Mouse (Mus musculus) brown adipose tissue, adult 24 weeks (tissue): Measurements from ENCODE around the gene Nub1. TPM values are rescaled to one million over a fixed set of nuclear protein-coding genes. Genes with fewer than 3 reads are reported as not detected.

Experiments
- H3K27ac ChIP-seq: fragments of 200-500 bp; replicated peaks from 2 replicates; pipeline ENCODE4 v1.5.1; 2012; ENCODE audit warnings: low read depth, mild to moderate bottlenecking, low read length
- H3K4me1 ChIP-seq: fragments of 200-500 bp; 2 replicates; pipeline ENCODE4 v1.6.1; 2012; ENCODE audit warnings: low read length, mixed read lengths; ENCODE audit not compliant: control insufficient read depth, insufficient read depth, insufficient read length
- H3K4me3 ChIP-seq: fragments of 200-500 bp; 2 replicates; pipeline ENCODE4 v1.5.1; 2012; ENCODE audit warnings: low read depth, mild to moderate bottlenecking, low read length, moderate library complexity; ENCODE audit not compliant: insufficient read depth
- polyA plus RNA-seq: library from polyadenylated mRNA; stranded (reverse); fragments of >200 nt; gene quantifications from 2 replicates; pipeline ENCODE4 v1.2.4, GENCODE M21; 2012; ENCODE audit not compliant: missing spikeins, insufficient read depth, insufficient read length

The Nub1 gene
- polyA plus RNA-seq, 1 experiment, result 26.1 TPM

GRCm38 (mm10) chr5:24724270-24724634 is 38.9 kb downstream of the Nub1 start:
- Histone ChIP-seq H3K27ac (no peak overlapping the region), H3K4me3 (no peak overlapping the region), H3K4me1 (peaks cover 4% of the 10 kb centered on the region; the same call in 1 of the 2 replicates)

DNA sequence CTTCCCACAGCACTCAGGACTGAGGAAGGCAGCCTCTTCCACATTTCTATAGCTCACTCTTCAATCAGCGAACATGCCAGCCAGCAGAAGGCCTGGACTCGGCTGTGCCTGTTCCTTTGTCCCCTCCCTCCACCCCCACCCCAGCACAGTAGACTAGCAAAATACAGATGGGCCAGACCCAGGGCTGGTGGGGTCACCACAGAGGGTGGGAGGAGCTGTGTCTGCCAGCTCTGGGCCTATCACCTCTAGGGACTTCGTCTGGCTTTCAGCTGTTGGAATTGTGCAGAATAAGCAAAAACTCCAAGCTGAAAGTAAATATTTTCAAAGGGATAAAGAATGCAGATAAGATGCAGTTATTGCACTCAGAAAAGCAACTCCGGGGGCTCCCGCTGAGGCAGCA is 39.5 kb downstream of the Nub1 start:
- Histone ChIP-seq H3K4me3 (no peak overlapping the region), H3K4me1 (peaks cover 4% of the 10 kb centered on the region; the same call in 1 of the 2 replicates), H3K27ac (no peak overlapping the region)

DNA sequence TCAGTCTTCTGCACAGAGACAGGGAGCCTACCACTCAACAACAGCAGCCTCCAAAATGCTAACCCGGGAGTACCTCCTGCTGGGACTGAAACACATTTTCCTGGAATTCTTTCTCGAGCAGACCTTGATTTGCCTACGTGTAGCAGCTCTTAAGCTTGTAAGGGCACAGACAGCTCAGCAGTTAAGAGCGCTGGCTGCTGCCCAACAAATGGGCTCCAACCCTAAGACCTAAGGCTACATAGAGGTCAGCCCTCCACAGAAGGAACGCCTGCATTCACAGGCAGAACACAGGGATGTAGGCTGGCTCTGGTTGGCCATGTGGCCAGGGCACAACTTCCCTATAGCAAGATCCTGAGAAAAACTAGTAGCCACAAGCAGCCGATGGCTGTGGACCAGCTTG is 40.6 kb downstream of the Nub1 start:
- H3K4me3 ChIP-seq, result no peak overlapping the region
- H3K27ac ChIP-seq, result no peak overlapping the region
- H3K4me1 ChIP-seq, result peaks cover 6% of the 10 kb centered on the region; the same call in 1 of the 2 replicates

- Histone ChIP-seq H3K4me1 (peaks cover 6% of the 10 kb centered on the region; the same call in 1 of the 2 replicates), H3K4me3 (no peak overlapping the region), H3K27ac (no peak overlapping the region)
These were observed 41.8 kb downstream of the Nub1 start for GRCm38 (mm10) chr5:24726901-24727836.

DNA sequence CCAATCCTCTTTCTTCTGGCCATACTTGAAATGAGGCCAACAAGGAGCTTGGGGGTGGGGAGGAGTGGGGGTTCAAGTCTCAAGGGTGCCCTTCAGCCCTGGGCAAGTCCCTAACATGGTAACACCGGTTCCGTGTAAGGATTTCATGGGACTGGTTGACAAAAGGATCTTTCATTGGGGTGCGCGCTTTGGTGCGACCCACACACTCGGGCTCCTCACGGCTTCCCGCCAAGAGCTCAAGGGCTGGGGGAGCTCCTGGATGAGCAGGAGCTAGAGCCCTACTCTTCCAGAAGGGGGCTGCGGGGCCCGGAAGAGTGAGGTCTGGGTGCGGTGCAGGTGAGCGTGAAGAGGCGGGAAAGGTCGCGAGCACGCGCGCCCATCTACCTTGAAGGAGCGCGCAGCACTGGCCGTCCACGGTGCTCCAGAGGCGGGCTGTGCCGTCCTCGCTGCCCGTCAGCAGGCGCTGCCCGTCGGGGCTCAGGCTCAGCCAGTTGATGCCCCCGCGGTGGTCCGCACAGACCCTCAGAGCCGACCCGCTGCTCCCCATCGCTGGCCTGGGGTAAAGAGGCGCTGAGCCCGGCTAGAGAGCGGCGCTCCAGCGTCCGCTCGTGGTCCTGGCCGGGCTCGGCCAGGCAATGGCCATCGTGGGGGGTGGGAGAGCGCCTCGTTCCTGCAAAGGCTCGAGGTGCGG is 44.6 kb downstream of the Nub1 start:
- H3K4me3 ChIP-seq, result peak overlapping the region; percentile 47
- no peak overlapping the region for H3K27ac ChIP-seq
- peaks cover 5% of the 10 kb centered on the region; the same call in 1 of the 2 replicates for H3K4me1 ChIP-seq

DNA sequence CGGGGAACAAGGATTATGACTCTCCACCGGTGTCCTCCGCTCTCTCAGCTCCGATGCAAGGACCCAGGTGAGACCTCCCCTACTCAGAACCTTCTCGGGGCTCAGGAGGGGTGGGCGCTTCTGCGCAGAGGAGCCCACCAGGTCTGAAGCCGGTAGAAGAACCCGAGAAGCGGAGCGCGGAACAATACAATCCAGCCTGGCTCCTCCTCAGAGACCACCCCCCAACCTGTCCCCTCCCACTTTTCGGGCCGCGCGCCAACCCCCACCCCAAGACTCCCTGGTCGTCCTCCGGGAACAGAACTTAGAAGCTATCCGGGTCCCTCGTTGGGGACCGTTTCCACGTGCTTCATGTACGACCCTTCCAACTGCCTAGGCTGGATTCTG is 45.1 kb downstream of the Nub1 start, which contains the start of gene Wdr86:
Gene Wdr86, minus strand, starts transcription at position 240 of the 384 bp plus-strand sequence.
- Histone ChIP-seq H3K27ac (no peak within 1 kb of the TSS), H3K4me1 (peaks cover 5% of the 10 kb centered on the region; the same call in 1 of the 2 replicates)

GRCm38 (mm10) chr5:24730986-24731385 is 45.7 kb downstream of the Nub1 start:
- no peak overlapping the region for H3K27ac ChIP-seq
- peak overlapping the region; percentile 47 for H3K4me3 ChIP-seq

More for the DNA sequence above, 45.1 kb downstream of the Nub1 start, which contains the start of gene Wdr86:
- H3K4me3 ChIP-seq, result peak within 1 kb of the TSS; percentile 47

GRCm38 (mm10) chr5:24733134-24733533 is 47.8 kb downstream of the Nub1 start:
- peaks cover 5% of the 10 kb centered on the region; the same call in 1 of the 2 replicates for H3K4me1 ChIP-seq
- no peak overlapping the region for H3K4me3 ChIP-seq
- no peak overlapping the region for H3K27ac ChIP-seq

More at GRCm38 (mm10) chr5:24730986-24731385, 45.7 kb downstream of the Nub1 start:
- peaks cover 5% of the 10 kb centered on the region; the same call in 1 of the 2 replicates for H3K4me1 ChIP-seq

GRCm38 (mm10) chr5:24733771-24734426 is 48.6 kb downstream of the Nub1 start:
- Histone ChIP-seq H3K27ac (no peak overlapping the region), H3K4me1 (peaks cover 5% of the 10 kb centered on the region; the same call in 1 of the 2 replicates), H3K4me3 (no peak overlapping the region)

GRCm38 (mm10) chr5:24737595-24737994 is 52.3 kb downstream of the Nub1 start:
- no peak overlapping the region for H3K4me3 ChIP-seq
- 0 out of 2 replicates have a peak, but pooled peaks cover 2% of the 10 kb centered on the region for H3K4me1 ChIP-seq
- H3K27ac ChIP-seq, result no peak overlapping the region

DNA sequence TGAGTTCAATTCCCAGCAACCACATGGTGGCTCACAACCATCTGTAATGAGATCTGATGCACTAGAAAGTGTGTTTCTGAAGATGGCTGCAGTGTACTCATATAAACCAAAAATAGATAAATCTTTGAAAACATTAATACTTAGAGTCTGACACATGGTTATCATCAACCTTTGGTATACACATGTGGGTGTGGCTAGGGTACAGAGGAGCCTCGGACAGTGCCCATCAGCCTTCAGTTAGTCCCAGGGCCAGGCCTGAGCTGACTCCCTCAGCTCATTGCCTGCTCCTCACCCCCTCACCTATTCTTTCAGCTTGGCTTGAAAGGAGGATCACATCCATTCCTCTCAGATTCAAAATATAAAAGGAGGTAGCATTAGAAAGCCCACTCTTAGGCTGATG is 53.2 kb downstream of the Nub1 start:
- H3K27ac ChIP-seq, result peak overlapping the region; percentile 74
- no peak overlapping the region for H3K4me3 ChIP-seq
- no peaks in the 10 kb centered on the region for H3K4me1 ChIP-seq

- H3K4me3 ChIP-seq, result peak overlapping the region; percentile 21
- peak overlapping the region; percentile 74 for H3K27ac ChIP-seq
These were observed 53.9 kb downstream of the Nub1 start for GRCm38 (mm10) chr5:24739141-24739753.

DNA sequence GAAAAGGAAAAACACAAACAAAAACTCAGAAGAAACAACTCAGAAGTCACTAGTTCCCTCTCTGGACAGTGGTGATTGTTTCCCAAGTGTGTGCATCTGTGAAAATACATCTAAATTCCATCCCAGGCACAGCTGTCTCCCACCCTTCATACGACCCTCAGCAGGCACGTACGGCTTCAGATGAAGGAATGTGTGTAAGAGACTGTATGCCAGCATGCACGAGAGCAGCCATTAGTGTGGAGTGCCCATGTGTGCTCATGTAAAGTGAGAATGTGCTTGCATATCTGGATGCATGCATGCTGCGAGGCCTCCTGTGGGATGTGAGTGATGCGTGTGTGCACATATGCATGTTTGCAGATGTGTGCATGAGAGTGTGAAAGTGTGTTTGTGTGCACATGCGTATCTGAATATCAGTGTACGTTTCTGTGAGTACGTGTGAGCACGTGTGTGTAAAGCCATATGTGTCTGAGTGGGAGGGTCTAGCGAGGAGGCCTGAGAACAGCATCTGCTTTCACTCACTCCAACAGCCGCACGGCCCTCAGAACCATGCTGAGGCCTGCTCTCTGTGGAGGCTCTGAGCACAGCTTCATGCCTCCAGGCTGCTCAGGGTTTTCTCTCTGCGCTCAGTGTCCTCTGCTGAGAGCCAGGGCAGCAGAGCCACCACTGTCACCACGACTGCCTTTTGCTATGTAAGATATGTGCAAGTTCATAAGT is 56.0 kb downstream of the Nub1 start:
- no peak overlapping the region for H3K27ac ChIP-seq
- H3K4me1 ChIP-seq, result no peaks in the 10 kb centered on the region
- H3K4me3 ChIP-seq, result no peak overlapping the region

More at GRCm38 (mm10) chr5:24739141-24739753, 53.9 kb downstream of the Nub1 start:
- H3K4me1 ChIP-seq, result no peaks in the 10 kb centered on the region

GRCm38 (mm10) chr5:24743956-24744355 is 58.6 kb downstream of the Nub1 start:
- Histone ChIP-seq H3K4me1 (no peaks in the 10 kb centered on the region), H3K27ac (no peak overlapping the region), H3K4me3 (no peak overlapping the region)
